Mouse (Mus musculus): Measurements from ENCODE around the gene Gm20509. TPM values are rescaled to one million over a fixed set of nuclear protein-coding genes. Genes with fewer than 3 reads are reported as not detected.
A peak's percentile ranks its signal among the peaks of the same experiment; 100 is the strongest.
"Not testable (repeated sequence)": the region's sequence is repeated elsewhere in the genome, so short reads cannot be mapped to it uniquely, and the experiment has no call there.

Gene Gm20509
- total RNA-seq (2021) = not detected
- long read RNA-seq, experiment 1 = 0 reads
- long read RNA-seq, experiment 2 = 0 reads

GRCm38 (mm10) chr9:73102181-73102580 lies at the start of gene Gm20509:
Gene Gm20509 (plus strand): TSS chr9:73102470.
- DNase-seq = no peak
- intact Hi-C loops (cut with DNase I) = no loop called here

GRCm38 (mm10) chr9:73055441-73055911 lies 46.8 kb upstream of the Gm20509 start:
- DNase-seq = no peak
- intact Hi-C loops (cut with DNase I) = no loop called here

DNA sequence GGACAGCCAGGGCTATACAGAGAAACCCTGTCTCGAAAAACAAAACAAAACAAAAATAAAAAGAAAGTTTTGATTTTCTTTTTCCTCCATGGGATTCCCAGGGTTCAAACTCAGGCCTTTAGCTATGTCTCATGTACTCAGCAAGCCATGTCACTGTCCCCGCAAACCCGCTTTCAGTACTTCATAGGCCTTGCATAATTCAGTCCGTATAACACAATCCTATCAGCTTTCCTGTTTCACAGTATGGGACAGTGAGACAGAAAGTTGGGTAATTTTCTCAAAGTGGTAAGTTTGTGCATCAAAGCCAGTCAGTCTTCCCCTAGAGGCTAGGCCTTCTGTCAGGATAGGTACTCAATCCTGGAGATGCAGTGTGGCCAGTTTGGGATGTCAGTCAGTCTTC lies 43.0 kb upstream of the Gm20509 start:
- no peak for DNase-seq
- intact Hi-C loops (cut with DNase I) = no loop called here

GRCm38 (mm10) chr9:73063621-73064290 lies 38.5 kb upstream of the Gm20509 start:
- no peak for DNase-seq
- intact Hi-C loops (cut with DNase I) = no loop called here

GRCm38 (mm10) chr9:73067086-73067485 lies 35.2 kb upstream of the Gm20509 start:
- no peak for DNase-seq
- intact Hi-C loops (cut with DNase I) = no loop called here

DNA sequence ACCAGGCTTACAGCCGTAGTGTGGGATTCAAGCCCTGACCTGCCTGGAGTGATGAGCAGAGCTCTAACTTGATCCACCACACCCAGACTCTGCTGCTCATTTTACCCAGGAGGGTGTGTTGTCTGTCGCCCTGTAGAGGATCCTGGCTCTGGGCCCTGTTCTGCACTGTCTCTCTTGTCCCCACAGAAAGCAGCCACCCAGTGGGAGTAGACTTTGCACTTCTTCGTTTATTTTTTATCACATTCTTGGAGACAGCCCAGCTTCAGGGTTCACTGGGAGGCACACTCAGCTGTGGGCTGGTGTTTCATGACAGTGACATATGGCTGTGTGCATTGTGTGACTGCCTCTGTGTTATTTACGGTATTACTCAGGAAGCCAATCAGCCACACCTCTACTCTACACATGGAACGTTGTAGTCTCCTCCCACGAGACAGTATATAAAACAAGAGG lies 34.0 kb upstream of the Gm20509 start:
- no peak for DNase-seq
- intact Hi-C loops (cut with DNase I) = no loop called here

GRCm38 (mm10) chr9:73068688-73069087 lies 33.6 kb upstream of the Gm20509 start:
- intact Hi-C loops (cut with DNase I) = no loop called here
- no peak for DNase-seq

GRCm38 (mm10) chr9:73070971-73071659 lies 31.2 kb upstream of the Gm20509 start:
- intact Hi-C loops (cut with DNase I) = no loop called here
- DNase-seq = no peak

- no peak for DNase-seq
Measured at GRCm38 (mm10) chr9:73072426-73072825, 29.8 kb upstream of the Gm20509 start.

GRCm38 (mm10) chr9:73073169-73073568 lies 29.1 kb upstream of the Gm20509 start:
- DNase-seq = no peak
- intact Hi-C loops (cut with DNase I) = no loop called here

More at GRCm38 (mm10) chr9:73072426-73072825, 29.8 kb upstream of the Gm20509 start:
- intact Hi-C loops (cut with DNase I) = no loop called here

GRCm38 (mm10) chr9:73079349-73079748 lies 22.9 kb upstream of the Gm20509 start:
- DNase-seq; intact Hi-C loops (cut with DNase I): not testable (repeated sequence)

GRCm38 (mm10) chr9:73079801-73080325 lies 22.4 kb upstream of the Gm20509 start:
- DNase-seq = no peak
- intact Hi-C loops (cut with DNase I) = no loop called here

DNA sequence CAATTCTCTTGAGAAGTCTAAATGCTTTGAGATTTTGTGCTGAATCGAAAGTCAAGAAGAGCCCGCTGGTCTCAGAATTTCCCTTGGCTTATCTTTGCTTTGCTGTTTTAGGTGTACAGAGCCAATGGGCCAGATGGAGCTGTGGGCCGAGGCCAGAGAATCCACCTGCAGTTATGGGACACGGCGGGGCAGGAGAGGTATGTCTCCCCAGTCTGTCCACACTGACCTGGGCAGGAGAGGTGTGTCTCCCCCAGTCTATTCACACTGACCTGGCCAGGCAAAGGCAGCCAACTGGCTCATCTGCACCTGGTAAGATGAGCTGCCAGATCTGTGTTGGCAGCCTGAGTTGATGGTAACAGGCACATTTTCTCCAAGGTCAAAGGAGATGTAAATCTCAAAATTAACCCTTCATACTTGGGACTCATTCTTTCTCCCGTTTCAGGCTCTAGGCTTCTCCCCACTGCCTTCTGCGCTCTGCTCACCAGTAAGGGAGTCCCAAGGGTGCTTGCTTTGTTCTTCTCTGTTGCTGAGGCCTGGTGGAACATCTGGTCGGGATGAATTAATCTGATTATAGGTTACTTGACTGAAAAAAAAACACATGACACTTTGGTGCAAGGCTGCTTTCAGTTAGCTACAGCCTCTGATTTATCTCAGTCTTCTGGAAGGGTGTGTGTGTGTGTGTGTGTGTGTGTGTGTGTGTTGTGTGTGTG lies 19.8 kb upstream of the Gm20509 start:
- no peak for DNase-seq
- intact Hi-C loops (cut with DNase I) = no loop called here

DNA sequence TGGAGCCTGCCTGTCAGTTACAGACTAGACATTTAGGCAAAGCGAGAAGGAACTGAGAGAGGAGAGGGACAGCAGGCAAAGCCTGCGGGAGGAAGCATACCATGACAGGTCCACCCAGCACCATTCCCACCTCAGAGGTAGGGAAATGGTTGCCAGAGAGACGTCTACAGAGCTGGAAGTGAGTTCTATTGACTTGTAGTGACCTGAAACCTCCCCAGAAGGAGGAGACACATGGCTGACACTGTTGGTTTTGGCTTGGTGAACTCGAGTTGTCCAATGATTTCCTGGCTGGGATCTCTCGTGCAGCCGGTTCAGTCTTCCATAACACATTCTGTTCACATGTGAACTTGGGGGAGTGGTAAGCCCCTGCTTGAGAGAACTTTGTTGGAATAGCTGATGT lies 18.3 kb upstream of the Gm20509 start:
- DNase-seq = no peak
- intact Hi-C loops (cut with DNase I) = no loop called here

DNA sequence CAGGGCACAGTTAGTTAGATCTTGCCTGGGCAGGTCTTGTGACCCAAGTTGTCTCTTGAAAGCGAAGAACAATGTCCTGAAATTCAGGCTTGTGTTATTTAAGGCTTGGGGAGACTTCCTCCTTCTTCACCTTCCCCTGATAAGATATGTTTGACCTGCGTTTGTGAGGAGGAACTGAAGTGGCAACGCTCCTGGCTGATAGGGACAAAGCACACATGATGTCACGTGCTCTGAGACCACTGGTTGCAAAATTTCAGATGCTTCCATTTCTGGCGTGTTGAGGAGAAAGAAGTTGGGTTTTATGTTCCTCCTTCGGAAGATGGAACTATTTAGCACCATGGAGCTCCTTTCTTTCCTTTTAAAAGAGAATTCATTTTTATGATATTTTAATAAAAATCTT lies 16.4 kb upstream of the Gm20509 start:
- intact Hi-C loops (cut with DNase I) = no loop called here
- DNase-seq = no peak

GRCm38 (mm10) chr9:73087121-73087520 lies 15.1 kb upstream of the Gm20509 start:
- intact Hi-C loops (cut with DNase I) = no loop called here

DNA sequence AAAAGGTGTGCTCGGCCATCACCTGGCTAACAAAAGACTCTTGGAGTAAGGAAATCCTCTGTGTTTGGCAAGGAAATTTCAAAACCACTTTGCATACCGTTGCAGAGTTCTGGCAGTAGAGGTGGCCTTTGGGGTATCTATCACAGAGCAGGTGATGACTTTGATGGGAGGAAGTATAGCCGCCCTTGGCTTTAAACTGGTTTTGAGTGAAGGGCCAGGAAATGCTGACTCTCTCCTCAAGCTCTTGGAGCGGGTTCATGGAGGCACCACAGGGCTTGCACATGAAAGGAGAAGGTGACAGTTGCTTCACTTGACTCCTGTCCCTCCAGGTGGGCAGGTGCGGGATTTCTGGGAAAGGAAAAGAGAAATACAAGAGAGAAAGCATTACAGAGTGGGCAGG lies 14.7 kb upstream of the Gm20509 start:
- intact Hi-C loops (cut with DNase I) = no loop called here
- no peak for DNase-seq

More at GRCm38 (mm10) chr9:73087121-73087520, 15.1 kb upstream of the Gm20509 start:
- DNase-seq = no peak

DNA sequence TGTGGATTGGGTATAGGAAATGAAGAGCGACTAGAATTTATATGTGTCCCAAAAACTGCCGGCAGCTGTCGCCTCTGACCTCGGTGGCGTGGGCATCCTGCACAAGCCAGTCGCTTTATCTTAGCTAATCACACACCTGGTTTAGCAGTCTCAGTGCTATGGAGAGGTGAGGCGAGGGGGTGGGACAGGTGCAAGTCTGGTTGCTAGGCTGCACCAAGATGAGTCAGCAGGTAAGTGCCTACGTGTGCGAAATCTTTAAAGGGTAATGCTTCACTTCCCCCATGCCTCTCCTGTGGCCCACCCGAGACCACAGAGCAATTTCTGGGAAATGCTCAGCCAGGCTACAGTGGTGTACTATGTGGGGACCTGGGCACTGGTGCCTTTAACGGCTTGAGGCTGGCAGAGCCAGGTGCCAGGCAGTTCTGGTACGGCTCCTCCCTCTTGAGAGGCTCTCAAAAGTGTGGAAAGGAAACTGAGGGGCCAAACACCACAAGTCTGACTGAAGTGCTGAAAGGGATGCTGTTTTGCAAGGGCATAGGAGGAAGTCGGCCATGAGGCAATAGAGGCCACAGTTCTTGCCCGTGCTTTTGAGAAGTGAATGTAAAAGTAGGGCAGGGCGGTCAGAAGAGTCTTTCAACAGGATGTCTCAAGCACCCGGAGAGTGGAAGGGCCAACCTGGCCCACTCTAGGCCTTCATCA lies 12.9 kb upstream of the Gm20509 start:
- no peak for DNase-seq
- intact Hi-C loops (cut with DNase I) = no loop called here

DNA sequence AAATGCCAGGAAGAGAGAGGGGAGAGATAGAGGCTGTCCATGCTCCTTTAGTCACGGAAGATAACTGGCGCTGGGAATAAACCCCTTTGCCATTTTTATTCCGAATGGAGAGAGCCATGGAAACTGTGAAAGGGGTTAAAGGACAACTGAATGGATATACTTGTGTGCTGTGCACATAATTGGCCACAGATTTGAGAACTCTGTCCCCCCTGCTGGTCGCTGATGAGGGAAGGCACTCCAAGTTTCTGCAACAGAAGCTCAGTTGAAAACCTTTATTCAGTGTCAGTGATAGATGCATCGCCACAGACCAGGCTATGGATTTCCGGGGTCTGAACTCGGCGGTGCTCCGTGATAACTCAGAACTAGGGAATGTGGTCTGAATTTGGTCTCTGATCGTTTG lies 12.1 kb upstream of the Gm20509 start:
- DNase-seq = no peak
- intact Hi-C loops (cut with DNase I) = loop anchor here (5.0 kb wide), 1 partner anchor 198 kb away; no protein-coding TSS in a partner anchor

GRCm38 (mm10) chr9:73091747-73092146 lies 10.5 kb upstream of the Gm20509 start:
- DNase-seq = peak in 1 of 2 experiments; percentile 50
- intact Hi-C loops (cut with DNase I) = loop anchor here (1.0 to 5.0 kb wide), 3 partner anchors 47 to 199 kb away; partner anchors contain the start of gene Rab27a
